Mouse (Mus musculus) lung, embryonic 14.5 days (tissue): Measurements from ENCODE around the gene Lin52. TPM values are rescaled to one million over a fixed set of nuclear protein-coding genes. Genes with fewer than 3 reads are reported as not detected.

Source experiments
- ATAC-seq: fragments of 200-750 bp; cut with Nextera tagmentation; 2 replicates; pipeline ENCODE4 v1.8.0; 2017; ENCODE audit warnings: mild to moderate bottlenecking, moderate TSS enrichment, moderate library complexity; ENCODE audit not compliant: insufficient read depth
- DNase-seq: peaks from one replicate; pipeline ENCODE4 v3.0.0-alpha.2; 2015
- H3K27ac ChIP-seq: fragments of 300-500 bp; sonication (generic); 2 replicates; pipeline ENCODE4 v1.5.1; 2014; ENCODE audit warnings: low read depth, mild to moderate bottlenecking, moderate library complexity
- H3K27me3 ChIP-seq: fragments of 300-500 bp; sonication (generic); 2 replicates; pipeline ENCODE4 v1.6.1; 2014; ENCODE audit warnings: low read length, control low read depth; ENCODE audit not compliant: insufficient read depth
- H3K36me3 ChIP-seq: fragments of 300-500 bp; sonication (generic); 2 replicates; pipeline ENCODE4 v1.6.1; 2014; ENCODE audit warnings: control low read depth; ENCODE audit not compliant: insufficient read depth
- H3K4me1 ChIP-seq: fragments of 300-500 bp; sonication (generic); 2 replicates; pipeline ENCODE4 v1.6.1; 2014; ENCODE audit warnings: antibody characterized with exemption, control low read depth; ENCODE audit not compliant: insufficient read depth
- H3K4me2 ChIP-seq: fragments of 300-500 bp; sonication (generic); 2 replicates; pipeline ENCODE4 v1.6.1; 2014; ENCODE audit warnings: mild to moderate bottlenecking
- H3K4me3 ChIP-seq: fragments of 300-500 bp; sonication (generic); 2 replicates; pipeline ENCODE4 v1.5.1; 2014; ENCODE audit warnings: low read depth, low read length
- H3K9ac ChIP-seq: fragments of 300-500 bp; sonication (generic); 2 replicates; pipeline ENCODE4 v1.6.1; 2014
- H3K9me3 ChIP-seq: fragments of 300-500 bp; sonication (generic); 2 replicates; pipeline ENCODE4 v1.6.1; 2016; ENCODE audit warnings: low read depth, low read length, control low read depth
- CTCF ChIP-seq: IDR thresholded peaks from 2 replicates; pipeline ENCODE4 v1.5.1; 2016; ENCODE audit warnings: antibody characterized with exemption, low read depth
- WGBS: fragments of 180-500 bp; shearing (Covaris S2); extraction: QIAGEN DNeasy Blood & Tissue Kit; methylation state at CpG from one replicate; pipeline ENCODE4 v1.1.7; 2014; 5-methylcytosine and 5-hydroxymethylcytosine counted together
- polyA plus RNA-seq: library from polyadenylated mRNA; unstranded; fragments of >200 nt; fragmentation: Nextera tagmentation; extraction: Ambion mirVana; gene quantifications from 2 replicates; pipeline ENCODE4 v1.2.1, GENCODE M21; 2014

Lin52 gene
- polyA plus RNA-seq, 1 experiment from 2014 or later = 22.5 TPM

DNA sequence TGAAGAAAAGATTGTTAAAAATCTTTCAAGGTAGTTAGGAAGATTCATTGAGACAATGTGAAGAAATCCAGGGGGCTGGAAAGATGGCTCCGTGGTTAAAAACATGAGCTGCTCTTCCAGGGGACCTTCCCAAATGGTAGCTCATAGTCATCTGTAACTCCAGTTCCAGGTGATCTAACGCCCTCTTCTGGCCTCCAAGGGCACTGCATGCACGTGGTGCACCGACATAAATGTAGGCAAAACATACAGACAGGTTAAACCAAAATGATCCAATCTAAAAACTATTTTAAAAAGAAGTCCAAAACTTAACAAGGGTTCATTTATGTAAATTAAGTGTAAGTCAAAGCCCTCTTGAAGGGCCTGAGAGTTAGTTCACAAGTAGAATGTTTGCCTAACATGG is 111.3 kb downstream of the Lin52 start:
- no peaks in the 10 kb centered on the region for H3K9me3 ChIP-seq
- TF ChIP-seq CTCF = no peak; the same call in 1 of the 2 replicates
- H3K4me2 ChIP-seq = no peak overlapping the region
- DNase-seq (no peak), ATAC-seq (no peak)
- 49% methylated on average over 4 of the region's 4 CpGs for WGBS
- no peaks in the 10 kb centered on the region for H3K36me3 ChIP-seq
- H3K4me3 ChIP-seq = no peak overlapping the region
- H3K27me3 ChIP-seq = peaks cover 6% of the 10 kb centered on the region; the same call in 1 of the 2 replicates
- H3K27ac ChIP-seq = no peak overlapping the region
- H3K4me1 ChIP-seq = no peaks in the 10 kb centered on the region
- no peak overlapping the region for H3K9ac ChIP-seq

DNA sequence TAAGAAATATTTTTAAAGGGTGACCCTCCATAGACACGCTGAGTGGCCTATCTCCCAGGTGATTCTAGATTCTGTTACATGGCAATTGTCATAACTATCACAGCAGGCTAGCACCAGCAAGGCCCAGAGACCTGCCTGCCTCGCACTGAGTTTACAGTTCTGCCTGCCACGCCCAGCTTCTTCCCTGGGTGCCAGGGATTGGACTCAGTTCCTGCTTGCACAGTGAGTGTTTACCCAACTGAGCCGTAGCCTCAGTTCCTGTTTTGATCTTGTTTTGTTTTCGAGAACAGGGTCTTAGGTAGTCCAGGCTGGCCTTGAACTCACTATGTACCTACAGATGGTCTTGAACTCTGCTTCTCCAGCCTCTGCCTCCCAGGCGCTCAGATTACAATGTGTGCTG is 116.4 kb downstream of the Lin52 start:
- peaks cover 54% of the 10 kb centered on the region for H3K27me3 ChIP-seq
- TF ChIP-seq CTCF = no peak
- 72% methylated on average over 6 of the region's 6 CpGs for WGBS
- no peak overlapping the region for H3K4me2 ChIP-seq
- no peaks in the 10 kb centered on the region for H3K36me3 ChIP-seq
- DNase-seq (no peak), ATAC-seq (no peak)
- no peak overlapping the region for H3K4me3 ChIP-seq
- no peaks in the 10 kb centered on the region for H3K9me3 ChIP-seq
- no peak overlapping the region for H3K27ac ChIP-seq
- H3K4me1 ChIP-seq = no peaks in the 10 kb centered on the region
- H3K9ac ChIP-seq = no peak overlapping the region

DNA sequence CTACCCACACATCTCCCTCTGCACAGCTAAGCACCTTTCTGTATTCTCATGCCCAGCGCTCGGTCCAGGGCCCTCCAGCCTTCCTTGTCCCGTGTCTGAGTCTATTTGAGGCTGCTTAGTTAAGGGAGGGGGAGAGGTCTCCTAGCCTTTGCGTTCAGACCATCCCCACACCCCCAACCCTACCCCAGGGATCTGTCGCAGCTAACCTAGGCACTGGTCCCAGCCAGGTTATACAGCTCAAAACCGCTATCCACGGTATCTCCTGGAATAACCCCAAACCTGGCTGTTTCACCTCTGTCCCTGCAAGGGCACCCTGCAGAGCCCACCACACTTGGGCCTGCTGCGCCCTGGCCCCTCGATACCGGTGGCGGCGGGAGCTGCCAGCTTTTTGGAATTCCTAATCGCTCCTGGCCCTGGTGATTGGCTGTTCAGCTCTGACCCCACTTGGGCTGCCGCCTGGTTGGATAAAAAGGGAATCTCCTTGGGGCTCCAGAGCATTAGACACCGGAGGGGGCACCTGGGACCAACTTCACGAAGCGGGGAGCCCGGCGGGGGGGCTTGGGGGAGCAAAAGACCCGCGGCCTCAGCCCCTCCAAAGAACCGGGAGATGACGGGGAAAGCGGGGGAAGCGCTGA is 118.2 kb downstream of the Lin52 start, which contains the start of gene Vsx2:
Gene Vsx2, plus strand, starts transcription at position 427 of the 635 bp plus-strand sequence.
- DNase-seq = no peak
- H3K27ac ChIP-seq = no peak within 1 kb of the TSS
- no peak for TF ChIP-seq CTCF
- WGBS = 4% methylated on average over 25 of the region's 25 CpGs
- H3K9me3 ChIP-seq = no peaks in the 10 kb centered on the region
- no peaks in the 10 kb centered on the region for H3K36me3 ChIP-seq
- H3K4me3 ChIP-seq = no peak within 1 kb of the TSS
- peaks cover 70% of the 10 kb centered on the region for H3K27me3 ChIP-seq
- no peak within 1 kb of the TSS for H3K9ac ChIP-seq
- no peak for ATAC-seq
- no peaks in the 10 kb centered on the region for H3K4me1 ChIP-seq
- no peak within 1 kb of the TSS for H3K4me2 ChIP-seq

DNA sequence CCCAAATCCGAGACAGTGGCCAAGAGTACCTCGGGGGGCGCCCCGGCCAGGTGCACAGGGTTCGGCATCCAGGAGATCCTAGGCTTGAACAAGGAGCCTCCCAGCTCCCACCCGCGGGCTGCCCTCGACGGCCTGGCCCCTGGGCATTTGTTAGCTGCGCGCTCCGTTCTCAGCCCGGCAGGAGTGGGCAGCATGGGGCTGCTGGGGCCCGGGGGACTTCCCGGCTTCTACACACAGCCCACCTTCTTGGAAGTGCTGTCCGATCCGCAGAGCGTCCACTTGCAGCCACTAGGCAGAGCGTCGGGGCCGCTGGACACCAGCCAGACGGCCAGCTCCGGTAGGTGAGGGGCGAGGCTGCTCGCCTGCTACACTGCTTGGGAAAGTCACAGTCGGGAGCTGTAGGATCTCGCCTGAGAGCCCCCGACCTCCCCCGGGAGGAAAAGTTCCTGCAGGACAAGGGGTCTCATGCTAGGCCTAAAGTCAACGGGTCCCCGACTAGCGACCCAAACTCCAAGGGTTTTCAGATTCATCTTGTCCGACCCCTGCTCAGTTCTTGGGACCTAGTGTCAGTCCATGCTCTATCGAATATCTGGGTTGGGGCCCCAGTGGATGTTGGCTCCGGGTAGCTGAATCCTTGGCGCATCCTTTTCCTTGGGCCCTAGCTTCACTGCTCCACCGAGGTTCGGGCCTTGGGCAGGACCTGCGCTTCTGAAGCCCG is 118.9 kb downstream of the Lin52 start:
- peak; percentile 14 for DNase-seq
- H3K4me2 ChIP-seq = no peak overlapping the region
- WGBS = 1% methylated on average over 40 of the region's 40 CpGs

DNA sequence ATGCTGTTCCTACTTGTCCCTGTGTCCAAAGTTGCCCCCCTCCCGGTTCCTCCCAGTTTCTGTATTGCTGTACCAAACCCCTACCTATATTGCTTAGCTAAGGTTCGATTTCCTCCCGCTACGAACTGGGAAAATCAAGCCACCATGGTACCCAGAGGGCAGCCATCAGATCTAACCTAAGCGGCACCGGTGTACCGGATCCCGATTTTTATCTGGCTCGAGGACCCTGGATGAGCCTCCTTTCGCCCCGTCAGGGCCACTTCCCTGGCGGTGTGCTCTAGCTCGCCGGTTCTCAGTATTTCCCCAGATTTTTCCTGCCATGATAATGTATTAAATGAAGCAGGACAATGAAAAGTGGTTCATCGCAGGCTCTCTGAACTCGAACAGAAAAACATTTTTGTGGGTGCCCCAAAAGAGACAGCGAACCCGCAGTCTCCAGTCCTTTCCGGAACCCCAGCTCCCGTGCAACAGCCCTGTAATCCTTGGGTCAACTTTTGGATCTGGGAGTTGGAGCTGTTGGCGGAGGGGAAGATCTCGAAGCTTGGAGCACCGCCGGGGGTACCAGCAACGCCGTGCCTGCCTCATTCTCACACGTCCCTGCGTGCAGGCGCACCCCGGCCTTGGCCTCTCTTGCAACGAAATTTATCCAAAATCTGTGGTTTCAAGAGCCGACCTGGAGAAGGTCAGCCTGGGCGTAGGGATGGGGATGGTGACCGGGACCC is 119.6 kb downstream of the Lin52 start:
- 3% methylated on average over 34 of the region's 34 CpGs for WGBS
- DNase-seq = peak; percentile 17
- H3K4me2 ChIP-seq = no peak overlapping the region

More for the DNA sequence above, 118.9 kb downstream of the Lin52 start:
- Histone ChIP-seq H3K36me3 (no peaks in the 10 kb centered on the region), H3K27ac (no peak overlapping the region), H3K27me3 (peaks cover 76% of the 10 kb centered on the region), H3K4me3 (no peak overlapping the region), H3K9me3 (no peaks in the 10 kb centered on the region), H3K4me1 (no peaks in the 10 kb centered on the region), H3K9ac (no peak overlapping the region)
- no peak for TF ChIP-seq CTCF
- ATAC-seq = no peak

DNA sequence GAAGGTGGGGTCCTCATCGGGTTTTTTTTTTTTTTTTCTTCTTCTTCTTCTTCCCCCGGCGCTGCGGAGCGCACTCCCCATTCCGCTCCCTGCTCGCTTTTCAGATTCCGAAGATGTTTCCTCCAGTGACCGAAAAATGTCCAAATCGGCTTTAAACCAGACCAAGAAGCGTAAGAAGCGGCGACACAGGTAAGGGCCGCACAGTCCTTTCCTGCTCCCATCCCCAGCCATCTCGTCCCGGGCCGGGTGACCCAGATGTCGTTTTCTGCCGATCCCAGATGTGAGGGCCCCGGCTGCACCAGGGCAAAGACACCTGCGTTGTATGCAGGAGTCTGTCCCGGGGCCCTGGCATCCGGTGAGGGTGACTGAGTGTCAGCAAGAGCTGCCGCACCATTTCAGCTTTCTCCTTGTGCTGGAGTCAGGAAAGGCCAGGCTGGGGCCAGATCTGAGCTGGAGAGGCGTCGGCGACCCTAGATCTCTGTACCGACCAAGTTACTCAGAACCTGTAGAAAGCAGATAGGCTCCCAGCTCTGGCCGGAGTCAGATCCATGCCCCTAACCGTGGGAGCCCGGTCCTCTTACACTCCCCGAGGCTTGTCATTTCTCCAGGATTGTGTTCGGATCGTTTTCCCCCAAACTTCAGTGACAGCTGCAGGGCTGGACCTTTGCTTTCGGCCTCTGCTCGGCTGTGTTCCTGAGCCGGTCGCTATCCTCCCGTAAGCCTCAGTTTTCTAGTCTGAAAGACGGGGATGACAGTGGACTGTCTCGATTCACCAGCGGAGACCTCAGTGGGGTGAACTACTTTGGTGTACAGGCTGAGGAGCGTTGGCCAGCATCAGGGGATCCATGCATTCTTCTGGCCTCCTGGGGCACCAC is 120.5 kb downstream of the Lin52 start:
- peaks cover 76% of the 10 kb centered on the region for H3K27me3 ChIP-seq
- H3K9ac ChIP-seq = no peak overlapping the region
- ATAC-seq (no peak), DNase-seq (peak; percentile 15)
- H3K4me3 ChIP-seq = no peak overlapping the region
- no peaks in the 10 kb centered on the region for H3K36me3 ChIP-seq
- no peak overlapping the region for H3K27ac ChIP-seq
- H3K4me2 ChIP-seq = no peak overlapping the region
- WGBS = 1% methylated on average over 43 of the region's 43 CpGs
- H3K4me1 ChIP-seq = no peaks in the 10 kb centered on the region
- TF ChIP-seq CTCF = no peak
- no peaks in the 10 kb centered on the region for H3K9me3 ChIP-seq

More for the DNA sequence above, 119.6 kb downstream of the Lin52 start:
- peaks cover 76% of the 10 kb centered on the region for H3K27me3 ChIP-seq
- H3K4me1 ChIP-seq = no peaks in the 10 kb centered on the region
- no peak for TF ChIP-seq CTCF
- H3K9ac ChIP-seq = no peak overlapping the region
- no peaks in the 10 kb centered on the region for H3K9me3 ChIP-seq
- no peak for ATAC-seq
- H3K4me3 ChIP-seq = no peak overlapping the region
- H3K36me3 ChIP-seq = no peaks in the 10 kb centered on the region
- H3K27ac ChIP-seq = no peak overlapping the region
